ENCODE assay signal across 15 mouse cellular contexts in genomic region chr10:84088799-84089778, GRCm38 (mm10).
A peak's percentile ranks its signal among the peaks of the same experiment; 100 is the strongest.
DNase-seq lines count a peak whose midpoint lies in the region; ATAC-seq and TF ChIP-seq lines count a peak whose summit lies in the region.
"Had no signal": no experiment of that assay in that cellular context is flagged by ENCODE, and none has a peak within 500 bp of the region (broad histone marks: within the 10 kb centered on the region; RNA-seq: fewer than 3 reads in every experiment).

No protein-coding gene starts in this region.

- H3K27me3 ChIP-seq in limb, embryonic 13.5 days: no peaks in the 10 kb centered on the region
- H3K27me3 ChIP-seq in hindbrain, postnatal 0 days (ENCODE audit: insufficient read depth, low read length): no peaks in the 10 kb centered on the region

- DNase-seq in cerebellum, adult 11-12 months: peak; percentile 15
- DNase-seq in cerebellum, postnatal 14 days: no peak
- peak; percentile 67 for DNase-seq in A20 (ENCODE audit: low read depth, low spot score)
- DNase-seq in hindbrain, postnatal 0 days (ENCODE audit: low spot score): no peak
- DNase-seq in heart, adult 8-10 months (ENCODE audit: low spot score): no peak
- DNase-seq in gastrocnemius, adult 18-20 months (ENCODE audit: low spot score): no peak
- DNase-seq: gastrocnemius, postnatal 10 days; heart, postnatal 4 days; kidney, postnatal 10 days; liver, postnatal 0 days; spleen, adult 18-20 months had no signal

- no peaks in the 10 kb centered on the region for H3K36me3 ChIP-seq in limb, embryonic 13.5 days
- H3K36me3 ChIP-seq in hindbrain, postnatal 0 days (ENCODE audit: insufficient read depth, low read length): no peaks in the 10 kb centered on the region

- no peak overlapping the region for H3K4me3 ChIP-seq in cortical plate, adult 2 months (ENCODE audit: insufficient read depth, low read length)
- no peak overlapping the region for H3K4me3 ChIP-seq in limb, embryonic 13.5 days
- H3K4me3 ChIP-seq in hindbrain, postnatal 0 days (ENCODE audit: low read length): no peak overlapping the region

- WGBS in limb, embryonic 13.5 days: 47% methylated on average over 18 of the region's 18 CpGs
- WGBS in hindbrain, postnatal 0 days: 75% methylated on average over 18 of the region's 18 CpGs

- H3K9ac ChIP-seq in limb, embryonic 13.5 days: no peak overlapping the region
- H3K9ac ChIP-seq in hindbrain, postnatal 0 days (replicated peaks; ENCODE audit: low read length): no peak overlapping the region
- H3K9ac ChIP-seq: liver, postnatal 0 days had no signal

- peak; percentile 32; the same call in 1 of the 2 replicates for ATAC-seq in limb, embryonic 13.5 days (ENCODE audit: low FRiP score, low read depth)
- no peak for ATAC-seq in hindbrain, postnatal 0 days
- ATAC-seq: inflammation-experienced regulatory T-cells, adult 6 months; liver, postnatal 0 days had no signal

- H3K27ac ChIP-seq in cortical plate, adult 2 months (ENCODE audit: insufficient read depth, low read length): peak overlapping the region; percentile 86
- peak overlapping the region; percentile 48; the same call in 1 of the 2 replicates for H3K27ac ChIP-seq in limb, embryonic 13.5 days
- no peak overlapping the region for H3K27ac ChIP-seq in hindbrain, postnatal 0 days

- peaks cover 4% of the 10 kb centered on the region; the same call in 1 of the 2 replicates for H3K4me1 ChIP-seq in cortical plate, adult 2 months (ENCODE audit: control insufficient read depth, insufficient read depth, low read length)
- H3K4me1 ChIP-seq in limb, embryonic 13.5 days: peaks cover 18% of the 10 kb centered on the region
- H3K4me1 ChIP-seq in hindbrain, postnatal 0 days (ENCODE audit: insufficient read depth, low read length): no peaks in the 10 kb centered on the region

- H3K4me2 ChIP-seq in limb, embryonic 13.5 days (replicated peaks): no peak overlapping the region
- H3K4me2 ChIP-seq in hindbrain, postnatal 0 days (ENCODE audit: low read depth, low read length): no peak overlapping the region
- H3K4me2 ChIP-seq: heart, embryonic 11.5 days had no signal

- TF ChIP-seq CTCF in cortical plate, adult 2 months (IDR thresholded peaks at IDR 0.05; ENCODE audit: extremely low read depth, insufficient read depth, low read length): no peak
- no peak for TF ChIP-seq CTCF in hindbrain, postnatal 0 days (IDR thresholded peaks at IDR 0.05; ENCODE audit: low read depth)

- no peaks in the 10 kb centered on the region for H3K9me3 ChIP-seq in limb, embryonic 13.5 days
- H3K9me3 ChIP-seq in hindbrain, postnatal 0 days (ENCODE audit: low read length): no peaks in the 10 kb centered on the region

- TF ChIP-seq POLR2A in cortical plate, adult 2 months (IDR thresholded peaks at IDR 0.05; ENCODE audit: extremely low read depth, insufficient read depth, low read length): no peak

Comparison
In these comparisons a context has a peak if more than half of its experiments do, and no peak if none do; other contexts are left out.
1. DNase-seq: peak in cerebellum, adult 11-12 months (single experiment) and A20 (single experiment); none in cerebellum, postnatal 14 days (0 of 2), hindbrain, postnatal 0 days (single experiment), heart, adult 8-10 months (single experiment) and gastrocnemius, adult 18-20 months (single experiment).